Mouse (Mus musculus): ENCODE data around the gene Wfikkn2.

DNA sequence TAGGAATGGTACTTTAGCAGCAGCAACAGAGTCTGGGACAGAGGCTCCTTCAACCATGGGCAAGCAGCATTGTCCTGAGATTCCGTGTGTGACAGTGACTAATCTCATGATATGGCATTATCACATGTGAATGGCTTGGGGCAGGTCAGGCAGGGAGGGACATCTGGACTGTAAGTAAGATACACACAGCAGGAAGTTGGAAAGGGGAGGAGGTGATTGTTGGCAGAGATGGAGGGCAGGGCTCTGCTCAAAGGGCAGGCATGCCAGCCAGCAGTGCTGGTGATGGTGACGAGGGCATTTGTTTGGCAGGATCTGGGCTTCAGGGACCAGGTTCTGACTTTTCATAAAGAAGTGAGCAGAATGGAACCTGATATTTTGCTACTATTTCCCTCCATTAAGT is 52.7 kb downstream of the Wfikkn2 start:
- TF ChIP-seq CTCF (IDR thresholded peaks at IDR 0.05; ENCODE audit: low read depth) (no peak), EP300 (optimal IDR thresholded peaks at IDR 0.05) (no peak)
